Mouse (Mus musculus): Measurements from ENCODE around the gene Ccm2. TPM values are rescaled to one million over a fixed set of nuclear protein-coding genes. Genes with fewer than 3 reads are reported as not detected.

Gene Ccm2
- total and polyA plus RNA-seq, 3 experiments: 30.4 to 34.5 (median 32.7) TPM

DNA sequence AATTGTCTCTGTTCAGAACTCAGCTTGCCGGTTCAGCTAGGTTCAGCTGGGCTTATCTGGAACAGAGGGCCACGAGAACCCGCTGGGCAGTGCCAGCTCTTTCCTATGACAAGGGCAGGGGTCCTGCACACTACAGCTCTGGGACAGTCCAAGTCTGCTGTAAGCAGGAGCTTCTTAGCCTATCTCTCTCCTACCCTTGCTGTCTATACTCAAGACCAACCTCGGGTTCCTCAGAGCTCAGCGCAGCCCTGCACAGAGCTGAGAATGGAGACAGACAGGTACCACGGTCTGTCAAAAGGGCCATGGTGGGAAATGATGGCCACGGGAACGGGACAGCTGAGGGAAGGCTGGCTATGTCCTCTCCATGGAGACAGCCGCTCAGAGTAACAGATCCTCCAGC is 56.5 kb downstream of the Ccm2 start:
- Histone ChIP-seq H3K27ac (ENCODE audit: insufficient read depth, low read depth) (no peak overlapping the region), H3K4me3 (replicated peaks in 1 of 3; ENCODE audit: low read depth in 2 of 3, low read length in 2 of 3, poor library complexity in 1 of 3) (no peak overlapping the region), H3K4me1 (ENCODE audit: control insufficient read depth in 1 of 2, insufficient read depth in 2 of 2) (peaks cover 9 to 11% of the 10 kb centered on the region in 2 experiments; a peak in 3 of 4 replicates), H3K79me2 (replicated peaks; ENCODE audit: control insufficient read depth, extremely low read depth, insufficient read depth, poor library complexity, severe bottlenecking) (no peaks in the 10 kb centered on the region), H3K27me3 (replicated peaks) (no peaks in the 10 kb centered on the region), H3K9ac (ENCODE audit: insufficient read depth, low read depth) (no peak overlapping the region), H3K36me3 (replicated peaks in 1 of 2; ENCODE audit: control insufficient read depth in 1 of 2, insufficient read depth in 1 of 2, low read length in 1 of 2) (peaks cover 4 to 24% of the 10 kb centered on the region in 2 experiments), H3K4me2 (ENCODE audit: insufficient read depth, low read depth, poor library complexity, severe bottlenecking) (no peak overlapping the region), H3K9me3 (replicated peaks; ENCODE audit: low read length) (no peaks in the 10 kb centered on the region)
- TF ChIP-seq UBTF (IDR thresholded peaks at IDR 0.05; ENCODE audit: low read depth, low read length): no peak
- no peak for TF ChIP-seq CHD2 (IDR thresholded peaks at IDR 0.05; ENCODE audit: low read length)
- no peak for TF ChIP-seq ZC3H11A (IDR thresholded peaks at IDR 0.05; ENCODE audit: low read depth, low read length)
- no peak for DNase-seq (ENCODE audit: extremely low read depth)
- in situ Hi-C loops (cut with MboI; ENCODE audit: low pct_ligation_motif_present, low pct_unique_long_range_greater_than_20kb, low sequenced_read_pairs) (no loop called here), dilution Hi-C loops (cut with MboI; ENCODE audit: extremely low pct_ligation_motif_present, extremely low pct_unique_long_range_greater_than_20kb, low sequenced_read_pairs) (no loop called here)

GRCm38 (mm10) chr11:6603887-6604603 is 57.4 kb downstream of the Ccm2 start:
- H3K9me3 ChIP-seq (replicated peaks; ENCODE audit: low read length): no peaks in the 10 kb centered on the region
- H3K27ac ChIP-seq (ENCODE audit: insufficient read depth, low read depth): no peak overlapping the region
- DNase-seq (ENCODE audit: extremely low read depth): no peak
- peaks cover 9 to 11% of the 10 kb centered on the region in 2 experiments; a peak in 3 of 4 replicates for H3K4me1 ChIP-seq (ENCODE audit: control insufficient read depth in 1 of 2, insufficient read depth in 2 of 2)
- dilution Hi-C loops (cut with MboI; ENCODE audit: extremely low pct_ligation_motif_present, extremely low pct_unique_long_range_greater_than_20kb, low sequenced_read_pairs) (no loop called here), in situ Hi-C loops (cut with MboI; ENCODE audit: low pct_ligation_motif_present, low pct_unique_long_range_greater_than_20kb, low sequenced_read_pairs) (no loop called here)
- no peak for TF ChIP-seq MEF2A (IDR thresholded peaks at IDR 0.05; ENCODE audit: borderline replicate concordance, low read depth, low read length)
- no peak for TF ChIP-seq JUND (conservative IDR thresholded peaks at IDR 0.05; ENCODE audit: low read depth, low read length)
- no peak for TF ChIP-seq ZMIZ1 (IDR thresholded peaks at IDR 0.05; ENCODE audit: low read depth, low read length)
- no peak for TF ChIP-seq ZC3H11A (IDR thresholded peaks at IDR 0.05; ENCODE audit: low read depth, low read length)
- TF ChIP-seq SMC3 (IDR thresholded peaks at IDR 0.05; ENCODE audit: low read depth, low read length): no peak
- no peak for TF ChIP-seq MAFK (IDR thresholded peaks at IDR 0.05; ENCODE audit: insufficient replicate concordance, low read length)
- no peaks in the 10 kb centered on the region for H3K27me3 ChIP-seq (replicated peaks)
- H3K36me3 ChIP-seq (replicated peaks in 1 of 2; ENCODE audit: control insufficient read depth in 1 of 2, insufficient read depth in 1 of 2, low read length in 1 of 2): peaks cover 0 to 17% of the 10 kb centered on the region in 2 experiments
- no peaks in the 10 kb centered on the region for H3K79me2 ChIP-seq (replicated peaks; ENCODE audit: control insufficient read depth, extremely low read depth, insufficient read depth, poor library complexity, severe bottlenecking)
- no peak overlapping the region for H3K9ac ChIP-seq (ENCODE audit: insufficient read depth, low read depth)
- no peak overlapping the region for H3K4me2 ChIP-seq (ENCODE audit: insufficient read depth, low read depth, poor library complexity, severe bottlenecking)
- no peak overlapping the region for H3K4me3 ChIP-seq (replicated peaks in 1 of 3; ENCODE audit: low read depth in 2 of 3, low read length in 2 of 3, poor library complexity in 1 of 3)

DNA sequence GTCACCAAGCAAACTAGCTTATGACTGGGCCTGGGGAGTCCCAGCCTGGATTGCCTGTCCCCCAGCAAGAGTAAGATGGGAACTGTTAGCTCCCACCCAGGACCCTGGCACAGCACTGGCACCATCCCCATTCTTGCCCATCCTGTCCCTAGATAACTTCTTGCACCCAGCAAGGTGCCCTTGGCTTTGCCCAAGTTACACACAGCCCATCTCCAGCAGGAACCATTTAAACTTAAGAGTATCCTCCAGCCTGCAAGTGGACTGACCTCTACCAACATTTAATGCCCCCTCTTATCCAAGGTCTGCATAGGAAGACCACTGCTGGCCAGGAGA is 57.9 kb downstream of the Ccm2 start:
- Histone ChIP-seq H3K4me1 (ENCODE audit: control insufficient read depth in 1 of 2, insufficient read depth in 2 of 2) (peaks cover 9 to 11% of the 10 kb centered on the region in 2 experiments; a peak in 3 of 4 replicates), H3K4me2 (ENCODE audit: insufficient read depth, low read depth, poor library complexity, severe bottlenecking) (no peak overlapping the region), H3K9ac (ENCODE audit: insufficient read depth, low read depth) (no peak overlapping the region), H3K9me3 (replicated peaks; ENCODE audit: low read length) (no peaks in the 10 kb centered on the region), H3K27ac (ENCODE audit: insufficient read depth, low read depth) (no peak overlapping the region), H3K79me2 (replicated peaks; ENCODE audit: control insufficient read depth, extremely low read depth, insufficient read depth, poor library complexity, severe bottlenecking) (no peaks in the 10 kb centered on the region), H3K27me3 (replicated peaks) (no peaks in the 10 kb centered on the region), H3K36me3 (replicated peaks in 1 of 2; ENCODE audit: control insufficient read depth in 1 of 2, insufficient read depth in 1 of 2, low read length in 1 of 2) (peaks cover 0 to 16% of the 10 kb centered on the region in 2 experiments), H3K4me3 (replicated peaks in 1 of 3; ENCODE audit: low read depth in 2 of 3, low read length in 2 of 3, poor library complexity in 1 of 3) (no peak overlapping the region)
- no peak for DNase-seq (ENCODE audit: extremely low read depth)
- in situ Hi-C loops (cut with MboI; ENCODE audit: low pct_ligation_motif_present, low pct_unique_long_range_greater_than_20kb, low sequenced_read_pairs) (no loop called here), dilution Hi-C loops (cut with MboI; ENCODE audit: extremely low pct_ligation_motif_present, extremely low pct_unique_long_range_greater_than_20kb, low sequenced_read_pairs) (no loop called here)
- TF ChIP-seq RAD21 (IDR thresholded peaks at IDR 0.05; ENCODE audit: low read depth, low read length) (no peak), JUN (IDR thresholded peaks at IDR 0.05; ENCODE audit: insufficient read depth, low read depth, low read length) (no peak), EP300 (IDR thresholded peaks at IDR 0.05; ENCODE audit: low read length) (no peak), ZMIZ1 (IDR thresholded peaks at IDR 0.05; ENCODE audit: low read depth, low read length) (no peak), MYC (IDR thresholded peaks at IDR 0.05; ENCODE audit: low read depth, low read length) (no peak)
